Mouse (Mus musculus) heart, adult 2 months (tissue): ENCODE measurements around the gene Cd70.

Source experiments
- CTCF ChIP-seq: fragments of 200-600 bp; IDR thresholded peaks from 2 replicates; pipeline ENCODE4 v1.8.1; 2022; ENCODE audit warnings: antibody characterized with exemption, mild to moderate bottlenecking, moderate library complexity
- EP300 ChIP-seq: fragments of 200-500 bp; IDR thresholded peaks from 2 replicates; pipeline ENCODE4 v1.6.1; 2011; ENCODE audit warnings: low read depth, low read length, control low read depth; ENCODE audit not compliant: insufficient read depth
- POLR2A ChIP-seq: fragments of 200-500 bp; IDR thresholded peaks from 2 replicates; pipeline ENCODE4 v1.6.1; 2011; ENCODE audit warnings: mild to moderate bottlenecking, low read depth, low read length, control low read depth; ENCODE audit not compliant: insufficient read depth

GRCm38 (mm10) chr17:57116801-57117200, 32.8 kb downstream of the Cd70 start:
- no peak for TF ChIP-seq CTCF
- no peak for TF ChIP-seq POLR2A
- no peak for TF ChIP-seq EP300
